Mouse (Mus musculus): ENCODE data around the gene Cnr2.

DNA sequence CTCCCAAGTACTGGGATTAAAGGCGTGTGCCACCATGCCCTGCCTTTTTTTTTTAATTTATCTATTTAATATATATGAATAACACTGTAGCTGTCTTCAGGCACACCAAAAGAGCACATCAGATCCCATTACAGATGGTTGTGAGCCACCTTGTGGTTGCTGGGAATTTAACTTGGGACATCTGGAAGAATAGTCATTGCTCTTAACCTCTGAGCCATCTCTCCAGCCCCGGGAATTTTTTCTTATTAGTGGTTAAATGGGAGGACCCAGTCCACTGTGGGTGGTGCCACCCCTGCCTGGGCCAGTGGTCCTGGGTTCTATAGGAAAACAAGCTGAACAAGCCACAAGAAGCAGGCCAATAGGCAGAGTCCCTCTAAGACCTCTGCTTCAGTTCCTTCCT, 17.5 kb upstream of the Cnr2 start:
- TF ChIP-seq POLR2A (IDR thresholded peaks at IDR 0.05; ENCODE audit: borderline replicate concordance, low read depth, low read length) (no peak), CTCF (IDR thresholded peaks at IDR 0.05; ENCODE audit: low read depth, low read length) (no peak)
